Comparison of ENCODE assay signal across 9 mouse cellular contexts in the genomic region with DNA sequence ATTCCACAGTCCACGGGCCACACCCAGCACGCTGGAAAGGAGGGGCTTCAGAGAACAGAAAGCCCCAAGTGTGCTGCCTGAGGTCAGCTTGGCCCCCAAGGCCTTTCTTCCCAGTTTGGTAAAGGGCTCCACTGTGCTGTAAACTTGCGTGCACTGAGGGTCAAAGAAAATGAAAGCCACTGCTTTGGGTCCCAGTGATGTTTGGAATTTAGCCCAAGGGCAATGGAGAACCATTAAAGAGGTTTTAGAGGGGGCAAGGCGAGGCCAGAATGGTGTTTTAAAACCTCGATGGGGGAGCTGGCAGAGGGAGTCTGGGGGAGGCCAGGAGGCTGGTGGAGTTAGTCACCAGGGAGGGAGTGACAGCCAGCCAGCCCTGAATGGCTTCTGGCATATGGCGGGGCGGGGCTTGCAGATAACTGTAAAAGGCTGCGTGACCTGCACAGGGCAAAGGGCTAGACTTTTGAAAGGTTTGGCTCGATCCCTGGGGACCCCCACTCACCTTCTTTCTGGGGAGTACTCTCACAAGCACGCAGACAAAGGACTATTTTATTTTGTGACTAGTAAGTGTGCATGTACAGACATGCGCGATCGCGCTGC. TPM values are rescaled to one million over a fixed set of nuclear protein-coding genes. Genes with fewer than 3 reads are reported as not detected.
A peak's percentile ranks its signal among the peaks of the same experiment; 100 is the strongest.
DNase-seq lines count a peak whose midpoint lies in the region; ATAC-seq and TF ChIP-seq lines count a peak whose summit lies in the region.
"Had no signal": no experiment of that assay in that cellular context is flagged by ENCODE, and none has a peak within 500 bp of the region (broad histone marks: within the 10 kb centered on the region; RNA-seq: fewer than 3 reads in every experiment).

No protein-coding gene starts in this region.

- TF ChIP-seq POLR2A in cerebellum, adult 2 months (IDR thresholded peaks at IDR 0.05; ENCODE audit: borderline replicate concordance, insufficient read depth, low read length) = no peak

- ATAC-seq in megakaryocyte progenitor cell, adult 5-6 weeks (replicated peaks; ENCODE audit: poor library complexity) = peak; percentile 77

- H3K4me3 ChIP-seq in cerebellum, adult 2 months (replicated peaks; ENCODE audit: insufficient read depth, low read depth, low read length) = no peak overlapping the region
- no peak overlapping the region for H3K4me3 ChIP-seq in gastrocnemius, adult 2 months

- no peaks in the 10 kb centered on the region for H3K27me3 ChIP-seq in cerebellum, adult 2 months (ENCODE audit: control insufficient read depth, insufficient read depth, low read length)

- peaks cover 32% of the 10 kb centered on the region for H3K4me1 ChIP-seq in cerebellum, adult 2 months (ENCODE audit: control insufficient read depth, insufficient read depth, low read length)

- 59% methylated on average over 14 of the region's 14 CpGs for WGBS in cerebellum, adult 2 months

- no peak overlapping the region for H3K27ac ChIP-seq in cerebellum, adult 2 months (ENCODE audit: insufficient read depth, low read length)
- H3K27ac ChIP-seq in gastrocnemius, adult 2 months = no peak overlapping the region
- H3K27ac ChIP-seq: kidney, postnatal 0 days had no signal

- intact Hi-C loops in gastrocnemius, adult 2 months (cut with DNase I) = no loop called here
- intact Hi-C loops in heart, postnatal 25 days (cut with DNase I) = no loop called here

- DNase-seq in cerebellum, adult 2 months = peak; percentile 59 to 71
- DNase-seq in cerebellum, postnatal 4 days (ENCODE audit: low spot score in 2 of 2) = no peak
- DNase-seq in ZHBTc4 (ENCODE audit: low read depth, low spot score) = peak; percentile 43
- peak; percentile 56 for DNase-seq in forelimb bud, embryonic 11.5 days (ENCODE audit: low read depth, low spot score)
- DNase-seq in adrenal gland, adult 2 months = no peak
- DNase-seq in gastrocnemius, adult 2 months = no peak
- DNase-seq in heart, postnatal 25 days (ENCODE audit: low spot score) = no peak

- no peak for TF ChIP-seq CTCF in cerebellum, adult 2 months (IDR thresholded peaks at IDR 0.05; ENCODE audit: borderline replicate concordance, insufficient read depth, low read depth, low read length)
- TF ChIP-seq CTCF in gastrocnemius, adult 2 months (IDR thresholded peaks at IDR 0.05) = no peak

RNA-seq across cellular contexts. Expression of a gene that starts 47.2 kb away (rescaled TPM):
- polyA plus RNA-seq in cerebellum, adult 2 months (2012; rRNA removed) = 9.9 and 10.9 TPM in 2 replicates
- 1.7 TPM in 2 replicates for total RNA-seq in megakaryocyte progenitor cell, adult 5-6 weeks (2015)
- total RNA-seq in megakaryocyte progenitor cell, adult 5-6 weeks (2017) = 0.33 and 1.8 TPM in 2 replicates
- total RNA-seq in adrenal gland, adult 2 months (2021) = 1 to 10 TPM; 2.9 to 3.8 TPM
- 5.6 and 7.8 TPM in 2 replicates for polyA plus RNA-seq in adrenal gland, adult 2 months (2012; rRNA removed)
- total RNA-seq in gastrocnemius, adult 2 months (2021) = 1 to 10 TPM; 3.0 to 5.8 TPM
- total RNA-seq in heart, postnatal 25 days (2021) = 1 to 10 TPM; 1.4 to 1.8 TPM

Comparison
In these comparisons a context has a peak if more than half of its experiments do, and no peak if none do; other contexts are left out.
1. DNase-seq: peak in cerebellum, adult 2 months (2 of 2), ZHBTc4 (single experiment) and forelimb bud, embryonic 11.5 days (single experiment); none in cerebellum, postnatal 4 days (0 of 2), adrenal gland, adult 2 months (single experiment), gastrocnemius, adult 2 months (single experiment) and heart, postnatal 25 days (single experiment).